Mouse (Mus musculus): ENCODE data around the gene 1700022I11Rik. TPM values are rescaled to one million over a fixed set of nuclear protein-coding genes. Genes with fewer than 3 reads are reported as not detected.

The 1700022I11Rik gene
- total RNA-seq, 1 experiment from 2014 or later = 0.93 TPM

- no peak for ATAC-seq (ENCODE audit: extremely low read depth, insufficient number of reproducible peaks, low FRiP score, poor library complexity, severe bottlenecking)
Measured at GRCm38 (mm10) chr4:43030352-43030751, 60.9 kb downstream of the 1700022I11Rik start.

GRCm38 (mm10) chr4:43030780-43031230 lies 61.4 kb downstream of the 1700022I11Rik start:
- no peak for ATAC-seq (ENCODE audit: extremely low read depth, insufficient number of reproducible peaks, low FRiP score, poor library complexity, severe bottlenecking)

GRCm38 (mm10) chr4:43031237-43031995 lies 62.0 kb downstream of the 1700022I11Rik start, which contains the start of gene Stoml2:
Gene Stoml2, minus strand, starts transcription at chr4:43031710.
- ATAC-seq (ENCODE audit: extremely low read depth, insufficient number of reproducible peaks, low FRiP score, poor library complexity, severe bottlenecking) = peak; percentile 95

GRCm38 (mm10) chr4:43032501-43032900 lies 63.1 kb downstream of the 1700022I11Rik start:
- no peak for ATAC-seq (ENCODE audit: extremely low read depth, insufficient number of reproducible peaks, low FRiP score, poor library complexity, severe bottlenecking)

Other genes with a start within 250 kb of the 1700022I11Rik start
- not detected in 2 replicates for gene 4930578G10Rik, start 234.1 kb upstream of the 1700022I11Rik start, total RNA-seq (2017)
- gene Ccl19, start 213.0 kb upstream of the 1700022I11Rik start, total RNA-seq (2017) = not detected in 2 replicates
- gene Ccl21a, start 195.6 kb upstream of the 1700022I11Rik start, total RNA-seq (2017) = not detected in 2 replicates
- not detected in 2 replicates for gene Fam205a1, start 115.7 kb upstream of the 1700022I11Rik start, total RNA-seq (2017)
- gene Gm12394, start 112.8 kb upstream of the 1700022I11Rik start, total RNA-seq (2017) = not detected in 2 replicates
- not detected in 2 replicates for gene Fam205c, start 95.4 kb upstream of the 1700022I11Rik start, total RNA-seq (2017)
- gene Phf24, start 52.9 kb upstream of the 1700022I11Rik start, total RNA-seq (2017) = not detected in 2 replicates
- gene Dnajb5, start 19.8 kb upstream of the 1700022I11Rik start, total RNA-seq (2017) = 8.5 and 8.8 TPM in 2 replicates
- 115 and 128 TPM in 2 replicates for gene Vcp, start 30.9 kb downstream of the 1700022I11Rik start, total RNA-seq (2017)
- 13.9 and 27.7 TPM in 2 replicates for gene Fancg, start 40.9 kb downstream of the 1700022I11Rik start, total RNA-seq (2017)
- gene Pigo, start 56.2 kb downstream of the 1700022I11Rik start, total RNA-seq (2017) = 10.7 and 15.6 TPM in 2 replicates
- 49.5 and 56.1 TPM in 2 replicates for gene Stoml2, start 62.1 kb downstream of the 1700022I11Rik start, total RNA-seq (2017)
- 14.8 and 18.5 TPM in 2 replicates for gene Fam214b, start 76.6 kb downstream of the 1700022I11Rik start, total RNA-seq (2017)
- 0.74 and 0.93 TPM in 2 replicates for gene Unc13b, start 89.3 kb downstream of the 1700022I11Rik start, total RNA-seq (2017)